Mouse (Mus musculus) ES-CJ7 (cell line): ENCODE measurements at regions not wholly inside any gene's neighbourhood (a gene's known extent, or its start where the extent isn't known, plus 50 kb on each side); places are given as distances from the start of the nearest gene placed in this dataset.
A peak's percentile ranks its signal among the peaks of the same experiment; 100 is the strongest.
"Not testable (repeated sequence)": the region's sequence is repeated elsewhere in the genome, so short reads cannot be mapped to it uniquely, and the experiment has no call there.

Experiments used
- DNase-seq: peaks from one replicate; pipeline ENCODE4 v3.0.0; 2011; ENCODE audit warnings: low read depth, low spot score

GRCm38 (mm10) chr7:82047456-82047855 lies 55.4 kb upstream of the Bnc1 start:
- no peak for DNase-seq

GRCm38 (mm10) chr7:82053411-82053810 lies 61.3 kb upstream of the Bnc1 start:
- no peak for DNase-seq

- peak; percentile 6 for DNase-seq
Measured at GRCm38 (mm10) chr7:82056551-82057230, 64.6 kb upstream of the Bnc1 start.

- DNase-seq, result no peak
Measured at GRCm38 (mm10) chr7:82063407-82063806, 71.3 kb upstream of the Bnc1 start.

- no peak for DNase-seq
Measured at GRCm38 (mm10) chr7:82069629-82070450, 77.7 kb upstream of the Bnc1 start.

GRCm38 (mm10) chr7:82070946-82071727 lies 79.0 kb upstream of the Bnc1 start:
- no peak for DNase-seq

GRCm38 (mm10) chr7:82075359-82075758 lies 83.3 kb upstream of the Bnc1 start:
- no peak for DNase-seq

GRCm38 (mm10) chr7:82081851-82082250 lies 89.8 kb upstream of the Bnc1 start:
- DNase-seq, result peak; percentile 14

GRCm38 (mm10) chr7:82082883-82083282 lies 90.8 kb upstream of the Sh3gl3 start:
- no peak for DNase-seq

- DNase-seq, result no peak
Measured at GRCm38 (mm10) chr7:82084473-82084872, 89.2 kb upstream of the Sh3gl3 start.

- DNase-seq, result no peak
Measured at GRCm38 (mm10) chr7:82085205-82085604, 88.4 kb upstream of the Sh3gl3 start.

GRCm38 (mm10) chr7:82098136-82098535 lies 75.5 kb upstream of the Sh3gl3 start:
- no peak for DNase-seq

GRCm38 (mm10) chr7:82101314-82101713 lies 72.3 kb upstream of the Sh3gl3 start:
- DNase-seq, result no peak

GRCm38 (mm10) chr7:82105631-82106030 lies 68.0 kb upstream of the Sh3gl3 start:
- DNase-seq, result no peak

GRCm38 (mm10) chr7:82109141-82109540 lies 64.5 kb upstream of the Sh3gl3 start:
- DNase-seq, result not testable (repeated sequence)

GRCm38 (mm10) chr7:82109550-82109949 lies 64.1 kb upstream of the Sh3gl3 start:
- DNase-seq, result no peak

GRCm38 (mm10) chr7:82109977-82110376 lies 63.7 kb upstream of the Sh3gl3 start:
- no peak for DNase-seq

- no peak for DNase-seq
Measured at GRCm38 (mm10) chr7:82112046-82112445, 61.6 kb upstream of the Sh3gl3 start.

GRCm38 (mm10) chr7:82115646-82116045 lies 58.0 kb upstream of the Sh3gl3 start:
- DNase-seq, result no peak

GRCm38 (mm10) chr7:82119266-82119665 lies 54.4 kb upstream of the Sh3gl3 start:
- peak; percentile 87 for DNase-seq

GRCm38 (mm10) chr7:82119866-82120265 lies 53.8 kb upstream of the Sh3gl3 start:
- DNase-seq, result peak; percentile 60

GRCm38 (mm10) chr7:82121746-82122145 lies 51.9 kb upstream of the Sh3gl3 start:
- peak; percentile 74 for DNase-seq
